Mouse (Mus musculus) left cerebral cortex, postnatal 36 days (tissue): ENCODE results near the gene Slc6a16. TPM values are rescaled to one million over a fixed set of nuclear protein-coding genes. Genes with fewer than 3 reads are reported as not detected.

Source experiments
- DNase-seq, 2 experiments: peaks; one replicate each; pipeline ENCODE4 v3.0.0; 2021 to 2022; ENCODE audit warnings: low spot score in 2 of 2, mixed read lengths in 1 of 2
- intact Hi-C: fragments of 180-260 bp; cut with DNase I; formaldehyde crosslinking; loops from one replicate; pipeline ENCODE4 v1.15.1; 2025
- total RNA-seq, 2 experiments: library from RNA; stranded (reverse); gene quantifications; 2 replicates each; pipeline ENCODE4 v1.2.3; 2021

Slc6a16 gene
- 1 to 10 TPM; 1.2 to 1.6 TPM for total RNA-seq

DNA sequence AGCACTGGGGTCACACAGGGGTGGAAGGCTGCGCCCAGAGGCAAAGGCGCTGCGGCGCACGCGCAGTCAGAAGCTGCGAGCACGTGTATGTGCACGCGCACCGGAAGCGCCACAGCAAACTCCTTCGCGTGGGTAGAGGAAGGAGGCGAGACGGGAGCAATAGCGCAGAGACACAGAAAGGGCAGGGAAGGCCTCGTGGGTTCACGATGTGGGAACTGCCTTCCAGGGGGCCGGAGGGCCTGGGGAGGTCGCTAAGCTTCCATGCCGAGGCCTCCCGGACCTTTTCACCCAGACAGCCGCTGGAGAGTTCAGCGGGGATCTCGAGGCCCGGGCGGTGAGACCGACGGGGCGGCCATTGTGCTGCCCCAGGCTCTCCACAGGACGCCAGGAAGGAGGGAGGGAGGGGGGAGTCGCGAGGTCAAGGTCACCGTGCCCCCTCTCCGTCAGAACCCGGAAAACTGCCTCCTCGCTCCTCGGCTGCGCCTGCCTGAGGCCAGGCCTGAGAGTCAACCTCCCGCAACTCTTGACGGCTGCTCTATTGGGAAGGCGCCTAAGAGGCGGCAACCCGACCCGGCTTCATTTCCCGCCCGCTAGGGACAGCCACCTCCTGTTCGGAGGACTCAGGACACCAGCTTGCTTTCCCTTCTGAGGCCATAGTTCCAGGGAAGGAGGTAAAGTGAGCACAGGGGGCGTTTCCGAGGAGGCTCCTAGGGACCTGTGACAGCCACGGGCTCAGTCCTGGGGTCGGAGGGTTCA, at the start of gene Slc6a16:
Gene Slc6a16, plus strand, starts transcription at position 453 of the 756 bp plus-strand sequence.
- intact Hi-C loops, result no loop called here
- peak; percentile 54 to 59 for DNase-seq

DNA sequence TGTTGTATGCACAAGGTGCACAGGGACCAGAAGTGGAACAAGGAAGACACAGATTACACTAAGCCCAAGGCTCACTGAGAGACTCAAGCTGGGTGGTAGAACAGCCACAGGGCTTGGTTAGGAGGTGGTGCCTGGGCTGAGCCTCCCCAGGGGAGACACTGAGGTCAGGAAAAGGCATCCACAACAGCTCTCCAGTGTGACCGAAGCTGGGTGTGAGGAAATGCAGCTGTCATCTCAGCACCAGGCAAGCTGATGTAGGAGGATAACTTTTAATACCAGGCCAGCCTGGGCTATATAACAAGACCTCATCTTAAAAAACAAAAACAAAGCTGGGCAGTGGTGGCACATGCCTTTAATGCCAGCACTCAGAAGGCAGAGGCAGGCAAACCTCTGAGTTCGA, 49.7 kb upstream of the Slc6a16 start:
- intact Hi-C loops, result loop anchor here (2.0 kb wide), 1 partner anchor 42 kb away; no protein-coding TSS in a partner anchor
- no peak for DNase-seq

DNA sequence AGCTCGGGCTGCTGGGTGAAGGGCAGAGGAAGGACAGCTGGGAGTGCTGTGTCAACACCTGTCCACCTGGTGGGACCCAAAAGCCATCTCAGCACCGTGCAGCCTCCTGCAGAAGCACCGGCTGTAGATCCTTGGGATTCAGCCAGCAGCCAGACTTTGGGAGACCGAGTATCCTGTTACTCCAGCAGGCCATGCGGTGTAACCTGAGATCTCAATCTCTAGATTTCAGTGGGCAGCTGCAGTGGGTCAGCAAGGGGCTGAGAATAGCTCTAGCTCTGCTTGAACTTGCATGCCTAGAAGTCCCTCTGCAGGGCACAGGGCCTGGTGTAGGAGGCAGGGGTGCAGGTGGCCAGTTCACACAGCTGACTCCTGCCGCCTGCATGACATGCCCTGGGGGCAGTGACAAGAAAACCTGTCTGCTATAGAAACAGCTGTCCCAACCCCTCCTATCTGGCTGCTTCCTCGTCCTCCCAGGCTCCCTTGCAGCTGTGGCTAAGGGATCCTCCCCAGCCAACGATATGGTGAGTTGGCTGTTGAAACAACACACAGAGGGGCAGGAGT, 49.0 kb upstream of the Slc6a16 start:
- DNase-seq, result no peak
- intact Hi-C loops, result loop anchor here (2.0 kb wide), 1 partner anchor 41 kb away; no protein-coding TSS in a partner anchor

DNA sequence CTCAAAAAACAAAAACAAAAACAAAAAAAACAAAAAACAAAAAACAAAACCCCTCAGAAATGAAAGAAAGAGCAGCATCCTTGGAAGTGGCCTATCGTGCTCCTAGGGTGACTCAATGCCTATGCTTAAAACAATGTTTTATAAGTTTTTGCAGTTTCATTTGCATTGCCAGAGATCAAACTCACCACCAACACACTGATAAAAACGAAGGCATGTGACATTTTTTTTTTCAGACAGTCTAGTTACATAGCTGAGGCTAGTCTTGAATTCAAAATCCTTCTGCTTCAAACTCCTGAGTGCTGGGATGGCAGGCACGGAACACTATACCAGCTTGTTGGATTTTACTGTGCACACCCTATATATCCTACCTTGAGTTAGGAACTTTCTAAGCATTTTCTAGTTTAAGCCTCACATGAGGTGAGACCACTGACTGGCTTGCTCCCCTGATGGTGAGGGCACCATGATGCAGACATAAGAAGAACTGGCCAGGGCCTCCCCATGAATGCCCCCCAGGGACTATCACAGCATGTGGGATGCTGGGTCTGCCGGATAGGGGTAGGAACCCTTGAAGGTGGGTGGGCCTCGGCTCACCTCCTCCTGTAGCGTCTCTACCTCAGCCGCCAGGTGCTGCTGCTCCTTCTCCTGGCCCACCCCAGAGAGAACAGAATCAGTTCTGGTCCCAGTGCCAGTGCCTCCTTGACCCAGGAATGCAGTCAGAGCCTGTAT, 48.1 kb upstream of the Slc6a16 start:
- intact Hi-C loops, result no loop called here

DNA sequence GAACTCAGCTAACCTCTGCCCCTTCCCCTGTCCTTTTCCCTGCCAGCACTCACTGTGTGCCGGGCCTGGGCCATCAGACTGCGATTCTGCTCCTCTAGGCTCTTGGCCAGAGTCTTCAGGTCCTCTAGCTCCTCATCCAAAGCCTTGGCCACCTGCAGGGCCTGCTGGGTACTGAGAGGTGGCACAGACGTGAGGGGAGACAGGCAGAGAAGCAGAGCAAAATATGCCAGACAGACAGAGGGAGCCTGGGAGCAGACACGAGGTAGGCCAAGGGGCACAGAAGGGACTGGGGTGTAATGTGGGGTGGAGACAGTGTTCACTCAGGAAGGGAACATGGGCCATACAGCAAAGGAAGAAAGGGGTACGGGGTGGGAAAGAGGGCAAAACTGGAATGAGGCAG, 47.5 kb upstream of the Slc6a16 start:
- DNase-seq, result no peak
- intact Hi-C loops, result no loop called here

More for the DNA sequence above, 48.1 kb upstream of the Slc6a16 start:
- DNase-seq, result no peak

DNA sequence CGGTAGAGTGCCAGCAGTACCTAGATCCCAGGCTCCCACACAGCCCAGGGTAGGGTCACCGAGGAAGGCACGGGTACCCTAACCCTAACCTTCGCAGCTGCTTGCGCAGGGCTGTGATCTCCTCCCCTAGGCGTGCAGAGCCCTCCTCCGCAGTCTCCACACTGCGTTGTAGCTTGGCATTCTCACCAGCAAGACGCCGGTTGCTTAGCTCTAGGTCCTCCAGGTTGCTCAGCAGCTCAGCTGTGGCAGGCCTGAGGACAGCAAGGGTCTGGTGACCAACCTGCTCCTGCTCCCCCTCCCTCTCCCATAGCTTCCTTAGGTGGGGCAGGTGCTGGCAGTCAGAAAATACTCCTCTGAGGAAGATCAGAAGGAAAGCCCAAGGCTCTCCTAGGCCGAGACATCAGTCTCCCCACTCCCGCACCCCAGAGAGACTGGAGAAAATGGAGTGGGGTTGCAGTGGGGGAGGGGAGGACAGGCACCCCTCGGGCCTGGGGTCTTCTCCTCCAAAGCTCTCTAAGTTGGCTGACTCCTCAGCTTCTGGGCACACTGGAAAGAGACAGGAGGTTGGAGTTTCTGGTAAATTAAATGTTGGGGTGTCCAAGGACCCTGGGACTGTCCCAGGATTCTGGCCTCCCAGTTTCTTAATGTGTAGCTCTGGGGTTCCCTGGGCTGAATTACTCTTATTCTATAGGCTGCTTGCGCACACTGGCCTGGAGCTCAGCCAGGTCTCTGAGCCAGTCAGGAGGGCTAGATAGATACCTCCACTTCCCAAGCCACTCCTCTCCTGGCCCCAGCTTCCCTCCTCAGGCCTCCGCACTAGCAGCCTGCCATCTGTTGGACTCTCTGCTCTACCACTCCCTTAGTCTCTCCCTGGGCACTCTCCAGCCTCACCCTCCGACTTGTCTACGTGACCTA, 46.8 kb upstream of the Slc6a16 start:
- DNase-seq, result no peak
- intact Hi-C loops, result no loop called here

DNA sequence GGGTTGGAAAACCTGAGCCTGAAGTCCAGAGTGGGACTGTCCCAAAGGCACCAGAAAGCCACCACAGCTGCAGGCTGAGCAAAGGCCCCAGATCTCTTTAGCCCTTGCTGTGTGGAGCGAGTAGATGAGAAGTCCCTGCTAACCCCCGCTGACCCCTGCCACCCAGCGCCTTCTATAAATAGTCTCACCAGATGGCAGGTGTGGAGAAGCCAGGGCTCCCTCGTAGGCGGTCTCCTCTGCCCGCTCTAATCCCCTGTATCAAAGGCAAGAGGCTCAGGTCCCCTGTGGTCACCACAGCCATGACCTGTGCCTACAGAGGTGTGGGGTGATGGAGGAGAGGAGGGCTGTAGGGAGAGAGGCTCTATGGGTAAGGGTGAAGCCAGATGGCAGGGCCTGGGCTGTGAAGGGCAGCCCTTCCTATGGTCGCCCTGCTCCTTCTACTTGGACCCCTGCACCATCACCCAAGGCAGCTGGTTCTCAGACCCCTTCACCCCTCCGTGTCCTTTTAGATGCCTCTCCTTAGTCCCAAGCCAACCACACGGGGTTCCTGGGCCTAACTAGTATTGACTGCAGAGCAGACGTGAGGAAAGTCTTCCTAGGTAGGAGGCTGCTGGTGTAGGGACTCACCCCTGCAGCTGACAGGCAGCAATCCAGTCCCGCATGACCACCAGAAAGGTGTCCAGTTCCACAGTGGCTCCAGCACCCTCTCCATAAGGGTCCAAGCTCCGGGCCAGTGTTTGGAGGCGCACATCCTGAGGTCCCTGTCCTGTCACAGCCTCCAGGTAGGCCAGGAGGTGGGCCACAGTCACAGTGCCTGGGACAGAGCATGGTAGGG, 45.3 kb upstream of the Slc6a16 start:
- no peak for DNase-seq
- intact Hi-C loops, result loop anchor here (2.0 kb wide), 1 partner anchor 33 kb away; the partner anchor contains the start of gene Slc17a7

DNA sequence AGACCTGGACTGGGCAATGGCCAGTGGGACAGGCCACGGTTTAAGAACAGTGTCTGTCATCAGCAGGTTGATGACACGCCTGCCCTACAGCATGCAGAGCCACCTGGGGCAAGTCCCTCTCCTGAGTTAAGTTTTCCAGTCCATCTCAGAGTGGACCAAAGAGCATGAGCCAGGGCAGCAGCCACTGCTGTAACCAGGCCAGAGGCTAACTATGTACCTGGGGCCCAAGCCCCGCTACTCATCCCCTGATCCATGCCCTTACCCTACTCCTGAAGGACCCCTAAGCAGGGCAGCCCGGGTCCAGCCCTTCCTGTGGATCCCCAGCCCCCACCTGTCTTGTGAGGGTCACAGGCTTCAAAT, 44.7 kb upstream of the Slc6a16 start:
- intact Hi-C loops, result loop anchor here (2.0 kb wide), 1 partner anchor 33 kb away; the partner anchor contains the start of gene Slc17a7
- DNase-seq, result no peak

DNA sequence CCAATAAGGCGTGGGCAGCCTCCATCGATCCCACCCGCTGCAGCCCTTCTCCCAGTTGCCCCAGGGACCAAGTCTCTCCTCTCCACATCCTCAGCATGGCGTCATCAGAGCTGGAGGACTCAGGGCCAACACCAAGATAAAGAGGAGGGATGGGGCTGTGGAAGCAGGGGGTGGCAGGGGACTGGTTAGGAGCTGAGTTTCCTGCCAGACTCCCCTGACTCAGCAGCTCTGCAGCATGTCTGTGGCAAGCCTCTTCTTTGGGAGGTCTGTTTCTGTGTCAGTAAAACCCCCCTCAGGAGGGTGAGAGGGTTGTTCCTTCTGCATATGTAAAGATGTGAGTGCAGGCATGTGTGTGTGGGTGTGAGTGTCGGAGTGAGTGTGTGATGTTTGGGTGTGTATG, 43.9 kb upstream of the Slc6a16 start:
- DNase-seq, result no peak
- intact Hi-C loops, result loop anchor here (2.0 kb wide), 1 partner anchor 34 kb away; the partner anchor contains the start of gene Slc17a7

DNA sequence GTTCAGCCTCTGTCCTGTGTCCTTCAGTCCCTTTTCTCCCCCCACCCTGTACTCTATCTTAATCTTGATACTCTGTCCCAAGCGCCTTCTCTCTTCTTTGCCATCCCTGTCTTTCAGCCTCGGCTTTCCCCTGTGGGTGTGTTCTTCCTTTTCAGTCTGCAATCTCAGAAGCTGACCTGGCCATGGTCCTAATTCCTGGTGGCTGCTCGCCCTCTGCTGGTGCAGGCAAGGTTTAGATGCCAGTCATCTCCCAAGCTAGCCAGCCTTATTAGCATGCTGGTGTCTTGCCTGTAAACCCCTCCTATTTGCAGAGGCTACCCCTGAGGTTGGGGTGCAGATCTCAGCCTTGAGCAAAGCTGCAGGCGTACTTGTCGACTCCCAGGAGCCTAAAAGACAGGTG, 42.5 kb upstream of the Slc6a16 start:
- intact Hi-C loops, result no loop called here
- peak; percentile 69 to 75 for DNase-seq

DNA sequence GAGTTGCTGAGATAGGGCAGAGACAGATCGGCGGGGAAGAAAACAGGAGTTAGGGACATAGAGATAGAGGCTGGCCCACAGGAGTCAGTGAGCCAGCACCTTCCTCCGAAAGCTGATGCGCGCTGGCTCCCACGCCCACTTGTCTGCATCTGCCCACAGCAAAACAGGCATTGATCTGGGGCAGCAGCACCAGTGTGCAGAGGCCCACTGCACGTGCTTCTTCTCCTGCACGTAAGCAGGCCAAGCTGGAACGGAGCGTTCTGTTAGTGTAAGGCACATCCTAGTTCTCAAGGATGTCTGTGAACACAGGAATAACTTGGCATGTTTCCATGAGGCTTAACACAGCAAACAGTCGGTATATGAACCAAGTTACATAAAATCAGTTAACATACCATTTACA, 41.9 kb upstream of the Slc6a16 start:
- DNase-seq, result peak; percentile 64 to 75
- intact Hi-C loops, result no loop called here

DNA sequence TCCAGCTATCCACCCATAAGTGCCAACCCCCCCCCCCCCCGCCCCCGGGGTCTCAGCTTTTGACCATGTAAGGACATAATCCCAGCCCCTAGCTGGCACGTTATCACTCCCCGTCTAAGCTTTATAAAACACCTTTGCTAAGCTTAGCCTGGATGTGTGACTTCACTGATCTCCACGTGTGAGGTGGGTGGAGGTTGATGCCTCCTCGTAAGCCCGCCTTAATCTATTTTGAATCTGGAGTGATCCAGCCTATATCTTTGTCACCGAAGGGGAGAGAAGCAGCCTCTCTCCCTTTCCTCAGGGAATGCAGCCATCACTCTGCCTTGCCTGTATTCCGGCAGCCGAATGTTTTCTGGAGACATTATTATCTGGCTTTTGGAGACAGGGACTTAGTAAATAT, 38.2 kb upstream of the Slc6a16 start:
- no peak for DNase-seq
- intact Hi-C loops, result no loop called here

DNA sequence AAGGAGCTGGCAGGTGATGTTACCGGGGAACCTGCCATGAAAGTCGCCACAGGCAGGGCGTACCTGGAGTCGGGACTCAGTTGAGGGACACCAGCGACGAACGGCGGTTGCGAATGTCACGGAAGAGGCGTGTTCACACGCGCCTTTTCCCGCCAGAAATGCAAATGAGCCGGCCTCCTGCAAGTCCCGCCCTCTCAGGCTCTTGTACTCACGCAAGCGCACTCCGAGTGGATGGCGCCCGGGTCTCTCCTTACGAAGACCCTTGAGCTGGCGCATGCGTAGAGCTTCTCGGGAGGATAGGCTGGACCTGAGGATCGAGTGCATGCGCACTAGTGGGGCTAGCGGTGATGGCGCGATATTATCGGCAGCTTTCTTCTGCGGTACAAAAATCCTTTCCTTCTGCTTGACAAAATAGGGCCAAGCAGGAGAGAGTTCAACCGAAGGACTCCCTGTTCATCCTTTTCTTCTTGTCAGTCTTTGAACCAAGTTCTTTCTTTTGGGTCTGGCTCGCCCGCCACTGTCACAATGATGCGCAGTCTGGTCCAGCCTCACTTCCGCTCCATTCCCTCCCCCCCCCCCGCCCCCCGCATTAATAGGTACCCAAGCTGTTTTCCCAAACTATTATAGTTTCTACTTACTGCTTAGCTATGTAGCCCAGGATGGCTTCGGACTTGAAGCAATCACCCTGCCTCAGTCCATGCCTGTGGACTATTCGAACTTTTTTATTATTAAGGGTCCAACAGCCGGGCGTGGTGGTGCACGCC, 36.3 kb upstream of the Slc6a16 start, which contains the start of gene Ccdc155:
Gene Ccdc155, minus strand, starts transcription at position 513 of the 764 bp plus-strand sequence.
- intact Hi-C loops, result no loop called here

DNA sequence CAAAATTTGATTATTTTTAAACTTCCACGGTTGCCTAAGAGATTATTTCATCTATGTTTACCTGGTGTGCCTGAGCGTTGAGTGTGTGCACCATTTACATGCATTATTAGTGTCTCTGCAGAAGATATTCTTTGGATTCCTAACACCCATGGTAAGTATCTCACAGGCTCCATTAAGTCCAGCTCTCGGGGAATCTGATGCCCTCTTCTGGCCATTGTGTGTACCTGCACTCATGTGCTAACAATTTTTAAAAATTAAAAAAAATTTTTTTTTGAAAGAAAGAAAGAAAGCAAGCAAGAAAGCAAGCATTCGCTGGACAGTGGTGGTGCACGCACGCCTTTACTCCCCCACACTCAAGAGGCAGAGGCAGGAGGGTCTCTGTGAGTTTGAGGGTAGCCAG, 32.6 kb upstream of the Slc6a16 start:
- intact Hi-C loops, result no loop called here
- no peak for DNase-seq

More for the DNA sequence above, 36.3 kb upstream of the Slc6a16 start, which contains the start of gene Ccdc155:
- DNase-seq, result peak; percentile 90 to 91

DNA sequence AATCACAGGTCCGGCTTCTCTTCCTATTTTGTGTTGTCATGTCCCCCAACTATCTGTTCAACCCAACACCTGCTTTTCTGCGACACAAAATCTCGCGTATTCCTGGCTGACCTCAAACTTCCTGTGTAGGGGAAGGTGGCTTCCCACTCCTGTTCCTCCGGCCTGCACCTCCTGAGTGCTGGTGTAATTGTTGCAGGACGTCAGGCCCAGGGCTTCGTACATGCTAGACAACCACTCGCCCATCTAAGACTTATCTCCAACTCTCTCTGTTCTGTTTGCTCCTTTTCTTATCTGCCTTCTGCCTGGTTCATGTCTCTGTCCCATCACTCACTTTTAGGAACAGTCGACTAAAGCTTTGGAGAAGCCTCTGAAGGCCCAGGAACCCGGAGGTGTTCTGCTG, 29.8 kb upstream of the Slc6a16 start:
- intact Hi-C loops, result no loop called here
- no peak for DNase-seq

DNA sequence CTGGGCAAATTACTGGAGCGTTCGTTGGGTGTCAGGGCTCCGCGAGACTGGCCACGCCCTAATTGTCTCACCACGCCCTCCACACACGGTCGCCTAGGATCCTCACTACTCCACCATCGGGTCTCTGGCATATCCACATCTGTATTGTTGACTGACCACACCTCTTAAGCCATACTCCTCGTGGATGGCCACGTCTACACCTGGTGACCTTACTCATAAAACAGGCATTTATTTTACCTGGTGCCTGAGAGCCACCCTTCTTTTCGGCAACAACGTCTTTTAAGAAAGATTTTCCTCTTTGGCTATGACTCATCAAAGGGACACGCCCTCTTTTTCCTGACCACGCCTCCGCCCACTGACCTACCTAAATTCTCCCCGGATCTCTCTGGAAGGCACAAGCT, 29.0 kb upstream of the Slc6a16 start, which contains the start of gene Dkkl1:
Gene Dkkl1, minus strand, starts transcription at position 297 of the 401 bp plus-strand sequence.
- intact Hi-C loops, result no loop called here
- DNase-seq, result no peak

DNA sequence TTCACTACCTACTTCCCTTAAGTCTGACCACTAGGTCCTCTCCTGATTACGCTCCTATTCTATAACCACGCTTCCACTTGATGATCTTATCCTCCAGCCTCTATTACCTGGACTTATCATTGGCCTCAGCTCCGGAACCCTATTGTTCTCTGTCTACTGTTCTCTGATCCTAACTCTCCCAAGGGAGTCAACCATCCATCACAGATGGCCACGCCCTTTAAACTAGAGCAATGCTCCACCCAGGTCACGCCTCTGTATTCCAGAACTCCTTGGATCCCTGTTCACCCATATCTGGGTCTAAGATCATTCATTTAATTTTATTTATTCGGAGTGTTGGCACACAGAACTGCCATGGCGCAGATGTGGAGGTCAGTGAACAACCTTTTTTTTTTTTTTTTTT, 28.5 kb upstream of the Slc6a16 start:
- DNase-seq, result no peak
- intact Hi-C loops, result no loop called here

DNA sequence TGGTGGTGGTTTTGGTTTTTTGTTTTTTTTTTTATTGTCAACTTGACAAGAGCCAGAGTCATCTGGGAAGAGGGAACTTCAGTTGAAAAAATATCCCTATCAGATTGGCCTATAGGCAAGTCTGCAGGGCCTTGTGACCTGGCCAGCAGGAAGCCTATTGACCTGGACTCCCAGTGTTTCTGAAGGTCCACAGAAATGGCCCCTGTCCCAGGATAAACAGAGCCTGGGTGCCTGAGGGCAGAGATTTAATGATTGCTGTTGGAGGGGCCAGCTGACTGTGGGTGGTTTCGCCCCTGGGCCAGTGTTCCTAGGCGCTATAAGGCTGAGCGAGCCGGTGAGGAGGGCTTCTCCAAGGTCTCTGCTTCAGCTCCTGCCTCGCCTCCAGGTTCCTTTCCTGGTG, 27.2 kb upstream of the Slc6a16 start:
- intact Hi-C loops, result no loop called here
- no peak for DNase-seq
